Mouse (Mus musculus) thymus, postnatal 14 days (tissue): ENCODE measurements around the gene Gm20388.

Experiments used
- DNase-seq: peaks from one replicate; pipeline ENCODE4 v3.0.0; 2021

Gene Gm20388

GRCm38 (mm10) chr8:122390758-122391157 is 2480.1 kb downstream of the Gm20388 start:
- no peak for DNase-seq

- no peak for DNase-seq
These were observed 2483.1 kb downstream of the Gm20388 start for GRCm38 (mm10) chr8:122393717-122394116.

GRCm38 (mm10) chr8:122395291-122395690 is 2484.7 kb downstream of the Gm20388 start:
- DNase-seq = no peak

GRCm38 (mm10) chr8:122398186-122398585 is 2487.5 kb downstream of the Gm20388 start:
- no peak for DNase-seq

- no peak for DNase-seq
These were observed 2494.6 kb downstream of the Gm20388 start for GRCm38 (mm10) chr8:122405146-122405805.

- no peak for DNase-seq
These were observed 2497.0 kb downstream of the Gm20388 start for GRCm38 (mm10) chr8:122407678-122408077.

- DNase-seq = no peak
These were observed 2503.7 kb downstream of the Gm20388 start for GRCm38 (mm10) chr8:122414311-122414710.

GRCm38 (mm10) chr8:122415554-122415953 is 2504.9 kb downstream of the Gm20388 start:
- no peak for DNase-seq

GRCm38 (mm10) chr8:122419881-122420555 is 2509.4 kb downstream of the Gm20388 start:
- DNase-seq = no peak

- no peak for DNase-seq
These were observed 2510.9 kb downstream of the Gm20388 start, which contains the start of gene Il17c for GRCm38 (mm10) chr8:122421376-122422070. Gene Il17c (plus strand): TSS chr8:122422020.

GRCm38 (mm10) chr8:122423217-122423616 is 2512.6 kb downstream of the Gm20388 start:
- DNase-seq = no peak

- no peak for DNase-seq
These were observed 2513.0 kb downstream of the Gm20388 start for GRCm38 (mm10) chr8:122423659-122424058.

- no peak for DNase-seq
These were observed 2515.5 kb downstream of the Gm20388 start for GRCm38 (mm10) chr8:122426145-122426544.

- no peak for DNase-seq
These were observed 2517.0 kb downstream of the Gm20388 start for GRCm38 (mm10) chr8:122427607-122428006.

- no peak for DNase-seq
These were observed 2517.5 kb downstream of the Gm20388 start for GRCm38 (mm10) chr8:122428163-122428562.

GRCm38 (mm10) chr8:122430058-122430636 is 2519.5 kb downstream of the Gm20388 start:
- no peak for DNase-seq

- DNase-seq = no peak
These were observed 2520.0 kb downstream of the Gm20388 start for GRCm38 (mm10) chr8:122430646-122431045.

GRCm38 (mm10) chr8:122431694-122432442 is 2521.2 kb downstream of the Gm20388 start:
- DNase-seq = peak; percentile 61

- DNase-seq = peak; percentile 90
These were observed 2522.0 kb downstream of the Gm20388 start, which contains the start of gene Cyba for GRCm38 (mm10) chr8:122432443-122433268. Gene Cyba (minus strand): TSS chr8:122432930.

- DNase-seq = no peak
These were observed 2522.7 kb downstream of the Gm20388 start for GRCm38 (mm10) chr8:122433269-122433905.

GRCm38 (mm10) chr8:122435375-122435774 is 2524.7 kb downstream of the Gm20388 start:
- no peak for DNase-seq
